Mouse (Mus musculus): Measurements from ENCODE around the gene Hist1h2bf. TPM values are rescaled to one million over a fixed set of nuclear protein-coding genes. Genes with fewer than 3 reads are reported as not detected.
"Not testable (repeated sequence)": the region's sequence is repeated elsewhere in the genome, so short reads cannot be mapped to it uniquely, and the experiment has no call there.

Gene Hist1h2bf
- polyA plus RNA-seq, 1 experiment from 2014 or later, result 2.7 TPM

GRCm38 (mm10) chr13:23593051-23593770, 19.2 kb upstream of the Hist1h2bf start:
- ATAC-seq (ENCODE audit: low FRiP score, low TSS enrichment), result no peak

GRCm38 (mm10) chr13:23592614-23593013, 18.6 kb upstream of the Hist1h2bf start:
- Histone ChIP-seq H3K27ac (replicated peaks; ENCODE audit: low read depth, low read length) (no peak overlapping the region), H3K9ac (replicated peaks; ENCODE audit: low read length) (no peak overlapping the region), H3K4me1 (ENCODE audit: control insufficient read depth, insufficient read depth, low read length) (no peaks in the 10 kb centered on the region), H3K9me3 (ENCODE audit: control insufficient read depth, low read length) (no peaks in the 10 kb centered on the region), H3K36me3 (ENCODE audit: control insufficient read depth, insufficient read depth, low read length) (no peaks in the 10 kb centered on the region), H3K4me2 (ENCODE audit: low read length) (no peak overlapping the region), H3K27me3 (ENCODE audit: control insufficient read depth, insufficient read depth, low read length) (no peaks in the 10 kb centered on the region), H3K4me3 (replicated peaks; ENCODE audit: low read depth, low read length) (no peak overlapping the region)
- no peak for DNase-seq
- no peak for ATAC-seq (ENCODE audit: low FRiP score, low TSS enrichment)
- WGBS, result 89% methylated on average over 7 of the region's 7 CpGs

More at GRCm38 (mm10) chr13:23593051-23593770, 19.2 kb upstream of the Hist1h2bf start:
- Histone ChIP-seq H3K27me3 (ENCODE audit: control insufficient read depth, insufficient read depth, low read length) (no peaks in the 10 kb centered on the region), H3K4me3 (replicated peaks; ENCODE audit: low read depth, low read length) (no peak overlapping the region), H3K4me1 (ENCODE audit: control insufficient read depth, insufficient read depth, low read length) (no peaks in the 10 kb centered on the region), H3K36me3 (ENCODE audit: control insufficient read depth, insufficient read depth, low read length) (no peaks in the 10 kb centered on the region), H3K9me3 (ENCODE audit: control insufficient read depth, low read length) (no peaks in the 10 kb centered on the region), H3K27ac (replicated peaks; ENCODE audit: low read depth, low read length) (no peak overlapping the region), H3K4me2 (ENCODE audit: low read length) (no peak overlapping the region), H3K9ac (replicated peaks; ENCODE audit: low read length) (no peak overlapping the region)
- DNase-seq, result no peak
- WGBS, result 86% methylated on average over 5 of the region's 5 CpGs

DNA sequence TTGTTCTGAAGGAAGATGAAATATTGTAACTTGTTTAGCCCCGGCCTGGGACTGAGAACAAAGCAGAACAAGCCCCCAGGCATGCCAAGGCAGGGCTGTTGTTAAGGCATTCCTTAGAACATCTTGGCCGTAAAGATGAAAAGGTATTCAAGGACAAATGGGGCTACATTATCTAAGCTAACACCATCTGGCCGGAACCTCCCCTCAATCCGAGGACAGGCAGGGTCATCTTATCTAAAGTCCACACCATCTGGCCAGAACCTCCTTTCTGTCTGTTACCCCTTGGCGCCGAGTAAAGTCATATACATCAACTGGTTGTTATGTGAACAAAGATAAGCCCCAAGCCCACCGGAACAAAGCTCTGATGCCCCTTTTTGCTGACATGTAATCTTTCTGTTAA, 17.9 kb upstream of the Hist1h2bf start:
- H3K27ac ChIP-seq (replicated peaks; ENCODE audit: low read depth, low read length); H3K4me3 ChIP-seq (replicated peaks; ENCODE audit: low read depth, low read length); DNase-seq; ATAC-seq (ENCODE audit: low FRiP score, low TSS enrichment); H3K9me3 ChIP-seq (ENCODE audit: control insufficient read depth, low read length); H3K36me3 ChIP-seq (ENCODE audit: control insufficient read depth, insufficient read depth, low read length); H3K4me1 ChIP-seq (ENCODE audit: control insufficient read depth, insufficient read depth, low read length); H3K9ac ChIP-seq (replicated peaks; ENCODE audit: low read length); H3K4me2 ChIP-seq (ENCODE audit: low read length); H3K27me3 ChIP-seq (ENCODE audit: control insufficient read depth, insufficient read depth, low read length): not testable (repeated sequence)
- 97% methylated on average over 7 of the region's 7 CpGs for WGBS

DNA sequence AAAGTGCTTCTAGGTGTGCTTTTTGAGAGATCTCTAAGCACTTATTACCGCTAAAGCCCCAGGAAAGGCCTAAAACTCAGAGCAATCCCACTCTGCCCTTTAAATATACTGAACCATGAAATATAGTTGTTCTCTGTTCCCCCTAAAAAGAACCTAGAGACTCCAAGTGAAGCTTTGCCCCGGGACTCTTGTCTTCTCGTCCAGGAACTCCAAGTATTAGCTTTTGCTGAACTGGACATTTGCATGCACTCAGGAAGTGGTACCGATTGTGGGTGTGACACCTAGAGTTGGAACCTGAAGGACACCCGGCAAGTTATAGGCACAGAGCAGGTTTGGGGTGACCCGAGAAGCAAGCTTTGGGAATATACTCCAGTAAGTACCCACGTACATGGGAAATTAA, 17.2 kb upstream of the Hist1h2bf start:
- Histone ChIP-seq H3K4me3 (replicated peaks; ENCODE audit: low read depth, low read length) (no peak overlapping the region), H3K27ac (replicated peaks; ENCODE audit: low read depth, low read length) (no peak overlapping the region), H3K4me1 (ENCODE audit: control insufficient read depth, insufficient read depth, low read length) (no peaks in the 10 kb centered on the region; the same call in 1 of the 2 replicates), H3K4me2 (ENCODE audit: low read length) (no peak overlapping the region), H3K36me3 (ENCODE audit: control insufficient read depth, insufficient read depth, low read length) (no peaks in the 10 kb centered on the region), H3K9me3 (ENCODE audit: control insufficient read depth, low read length) (no peaks in the 10 kb centered on the region), H3K27me3 (ENCODE audit: control insufficient read depth, insufficient read depth, low read length) (no peaks in the 10 kb centered on the region), H3K9ac (replicated peaks; ENCODE audit: low read length) (no peak overlapping the region)
- WGBS, result 93% methylated on average over 7 of the region's 7 CpGs
- ATAC-seq (ENCODE audit: low FRiP score, low TSS enrichment) (no peak), DNase-seq (no peak)

GRCm38 (mm10) chr13:23586940-23587225, 12.9 kb upstream of the Hist1h2bf start:
- H3K9me3 ChIP-seq (ENCODE audit: control insufficient read depth, low read length), result no peaks in the 10 kb centered on the region
- 2% methylated on average over 1 of the region's 1 CpGs for WGBS
- no peak for ATAC-seq (ENCODE audit: low FRiP score, low TSS enrichment)
- H3K27me3 ChIP-seq (ENCODE audit: control insufficient read depth, insufficient read depth, low read length), result no peaks in the 10 kb centered on the region
- peaks cover 13% of the 10 kb centered on the region for H3K4me1 ChIP-seq (ENCODE audit: control insufficient read depth, insufficient read depth, low read length)
- peak overlapping the region; percentile 51 for H3K4me3 ChIP-seq (replicated peaks; ENCODE audit: low read depth, low read length)
- DNase-seq, result no peak
- peak overlapping the region; percentile 90 for H3K4me2 ChIP-seq (ENCODE audit: low read length)
- H3K27ac ChIP-seq (replicated peaks; ENCODE audit: low read depth, low read length), result 0 out of 2 replicates have a peak overlapping the region, but pooled peaks have one; percentile 23
- H3K36me3 ChIP-seq (ENCODE audit: control insufficient read depth, insufficient read depth, low read length), result no peaks in the 10 kb centered on the region
- no peak overlapping the region; the same call in 1 of the 2 replicates for H3K9ac ChIP-seq (replicated peaks; ENCODE audit: low read length)

DNA sequence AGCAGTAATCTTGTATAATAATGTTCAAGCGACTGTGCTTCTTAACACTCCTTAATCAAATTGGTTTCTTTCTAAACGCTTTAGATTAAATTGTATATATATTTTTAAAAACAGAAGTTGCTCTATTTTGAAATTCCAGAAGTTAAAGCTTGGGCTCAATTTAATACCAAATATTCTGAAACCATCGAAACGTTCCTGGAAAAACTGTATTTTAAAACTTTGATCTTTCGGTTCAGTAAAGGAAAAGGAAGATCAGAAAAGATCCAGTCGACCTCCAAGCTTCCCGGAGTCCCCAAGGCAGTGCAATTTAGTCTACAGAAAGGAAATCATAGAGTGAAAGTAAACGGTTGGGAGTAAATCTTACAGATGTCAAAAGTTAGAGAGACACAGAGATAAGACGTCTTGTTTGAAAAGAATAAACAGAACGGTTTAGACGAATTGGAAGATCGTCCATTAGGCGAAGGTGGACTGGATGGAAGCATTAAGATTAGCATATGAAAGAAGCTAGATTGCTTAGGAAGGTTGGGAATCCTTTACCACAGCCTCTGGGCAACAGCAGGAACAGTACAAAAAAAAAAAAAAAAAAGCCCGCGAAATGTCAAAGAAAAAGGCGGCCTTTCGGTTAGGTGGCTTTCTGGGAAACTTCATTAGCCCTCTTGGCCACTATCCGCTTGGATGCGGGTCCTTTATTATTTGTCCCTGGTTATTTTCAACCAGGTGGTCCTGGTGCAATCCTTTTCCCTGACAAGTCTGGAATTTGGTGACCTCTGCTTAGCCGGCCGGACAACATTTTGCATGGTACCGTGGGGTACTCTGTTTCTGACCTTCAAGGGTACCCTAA, 12.3 kb upstream of the Hist1h2bf start:
- peak overlapping the region; percentile 90 for H3K4me2 ChIP-seq (ENCODE audit: low read length)
- H3K27ac ChIP-seq (replicated peaks; ENCODE audit: low read depth, low read length), result peak overlapping the region; percentile 23; the same call in 1 of the 2 replicates
- H3K4me1 ChIP-seq (ENCODE audit: control insufficient read depth, insufficient read depth, low read length), result peaks cover 16% of the 10 kb centered on the region
- H3K4me3 ChIP-seq (replicated peaks; ENCODE audit: low read depth, low read length), result peak overlapping the region; percentile 51
- no peak overlapping the region; the same call in 1 of the 2 replicates for H3K9ac ChIP-seq (replicated peaks; ENCODE audit: low read length)
- H3K36me3 ChIP-seq (ENCODE audit: control insufficient read depth, insufficient read depth, low read length), result no peaks in the 10 kb centered on the region
- H3K9me3 ChIP-seq (ENCODE audit: control insufficient read depth, low read length), result no peaks in the 10 kb centered on the region
- under 1% methylated on average over 22 of the region's 22 CpGs for WGBS
- DNase-seq, result peak; percentile 34
- H3K27me3 ChIP-seq (ENCODE audit: control insufficient read depth, insufficient read depth, low read length), result no peaks in the 10 kb centered on the region
- ATAC-seq (ENCODE audit: low FRiP score, low TSS enrichment), result no peak

- H3K36me3 ChIP-seq (ENCODE audit: control insufficient read depth, insufficient read depth, low read length); H3K9me3 ChIP-seq (ENCODE audit: control insufficient read depth, low read length); H3K27me3 ChIP-seq (ENCODE audit: control insufficient read depth, insufficient read depth, low read length): not testable (repeated sequence)
- Histone ChIP-seq H3K4me3 (replicated peaks; ENCODE audit: low read depth, low read length) (peak overlapping the region; percentile 51), H3K9ac (replicated peaks; ENCODE audit: low read length) (peak overlapping the region; percentile 60), H3K4me1 (ENCODE audit: control insufficient read depth, insufficient read depth, low read length) (peaks cover 16% of the 10 kb centered on the region), H3K4me2 (ENCODE audit: low read length) (peak overlapping the region; percentile 90), H3K27ac (replicated peaks; ENCODE audit: low read depth, low read length) (peak overlapping the region; percentile 94)
- peak; percentile 90 for ATAC-seq (ENCODE audit: low FRiP score, low TSS enrichment)
- under 1% methylated on average over 31 of the region's 36 CpGs for WGBS
- peak; percentile 91 for DNase-seq
These were observed 11.6 kb upstream of the Hist1h2bf start for GRCm38 (mm10) chr13:23585442-23586098.

DNA sequence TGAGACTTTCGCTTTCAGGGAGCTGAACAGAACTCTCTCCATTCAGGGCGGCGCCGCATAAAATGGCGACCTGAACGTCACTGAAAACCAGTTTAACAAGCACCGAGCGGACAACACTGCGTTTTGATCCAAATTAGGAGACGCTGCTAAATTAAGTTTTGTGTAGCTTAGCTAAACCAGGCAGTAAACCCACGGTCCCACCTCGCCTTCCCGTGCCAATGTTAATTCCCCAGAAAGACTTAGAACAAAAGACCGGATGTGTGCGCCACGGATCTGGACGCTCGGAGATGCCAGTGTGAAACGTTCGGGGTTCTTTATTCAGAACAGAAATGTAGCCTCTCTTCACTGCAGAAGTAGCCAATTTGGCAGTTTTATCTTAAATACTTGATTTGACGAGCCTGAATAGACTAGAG, 11.0 kb upstream of the Hist1h2bf start:
- no peaks in the 10 kb centered on the region for H3K9me3 ChIP-seq (ENCODE audit: control insufficient read depth, low read length)
- peak overlapping the region; percentile 60 for H3K9ac ChIP-seq (replicated peaks; ENCODE audit: low read length)
- H3K27me3 ChIP-seq (ENCODE audit: control insufficient read depth, insufficient read depth, low read length), result no peaks in the 10 kb centered on the region
- peak overlapping the region; percentile 94 for H3K27ac ChIP-seq (replicated peaks; ENCODE audit: low read depth, low read length)
- ATAC-seq (ENCODE audit: low FRiP score, low TSS enrichment), result no peak
- WGBS, result under 1% methylated on average over 21 of the region's 21 CpGs
- peak overlapping the region; percentile 51 for H3K4me3 ChIP-seq (replicated peaks; ENCODE audit: low read depth, low read length)
- H3K4me2 ChIP-seq (ENCODE audit: low read length), result peak overlapping the region; percentile 90
- no peaks in the 10 kb centered on the region for H3K36me3 ChIP-seq (ENCODE audit: control insufficient read depth, insufficient read depth, low read length)
- DNase-seq, result peak; percentile 84
- H3K4me1 ChIP-seq (ENCODE audit: control insufficient read depth, insufficient read depth, low read length), result peaks cover 16% of the 10 kb centered on the region

All from midbrain, embryonic 14.5 days (tissue).